In the genomic region with DNA sequence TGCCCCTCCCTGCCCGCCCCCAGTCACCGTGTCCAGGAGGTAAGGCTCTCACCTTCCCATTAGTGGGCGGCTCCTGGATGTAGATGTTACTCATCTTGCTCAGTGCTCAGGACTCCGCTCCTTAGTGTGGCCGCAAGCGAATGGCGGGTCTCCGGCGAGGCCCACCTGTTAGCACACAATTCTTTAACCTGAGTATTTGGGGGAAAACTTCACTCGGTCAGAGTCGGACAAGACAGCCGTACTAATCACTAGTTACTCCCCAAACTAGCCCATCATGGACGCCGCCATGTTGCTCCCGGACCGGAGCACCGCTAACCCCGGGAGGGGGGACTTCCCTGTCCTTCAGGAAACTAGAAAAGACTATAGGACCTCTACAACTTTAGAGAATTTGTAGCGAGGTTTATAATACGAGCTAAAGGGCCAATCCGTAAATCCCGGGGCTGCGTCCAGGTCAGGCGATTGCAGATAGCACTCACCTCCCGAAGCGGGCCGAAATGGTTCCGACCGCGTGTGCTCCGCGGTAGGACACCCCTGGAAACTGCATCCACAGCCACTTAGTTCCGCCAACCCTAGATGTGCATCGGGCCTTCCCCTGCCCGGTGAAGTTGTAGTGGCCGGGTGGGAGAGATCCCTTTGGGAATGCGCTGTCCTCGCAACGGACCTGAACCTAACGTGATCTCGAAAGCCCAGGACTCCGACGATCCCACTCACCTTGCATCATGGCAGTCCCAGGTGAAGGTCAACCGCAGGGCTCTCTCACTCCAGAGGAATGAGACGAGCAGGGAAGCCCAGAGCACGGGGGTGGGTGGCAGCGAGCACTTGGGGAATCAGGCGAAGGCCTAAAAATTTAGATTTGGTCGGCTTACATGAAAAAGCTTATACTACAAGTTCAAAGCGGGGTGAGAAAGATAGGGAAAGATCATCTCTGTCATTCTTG, we compare ENCODE assay signal across 8 mouse cellular contexts. TPM values are rescaled to one million over a fixed set of nuclear protein-coding genes. Genes with fewer than 3 reads are reported as not detected.
DNase-seq lines count a peak whose midpoint lies in the region; ATAC-seq and TF ChIP-seq lines count a peak whose summit lies in the region.

Cwc27 (minus strand) TSS at position 508 of the 937 bp plus-strand sequence.

- no peaks in the 10 kb centered on the region for H3K9me3 ChIP-seq in heart, embryonic 10.5 days
- H3K9me3 ChIP-seq in kidney, embryonic 15.5 days (replicated peaks) = no peaks in the 10 kb centered on the region

- no peaks in the 10 kb centered on the region for H3K4me1 ChIP-seq in bone marrow macrophage, adult 2 months (ENCODE audit: control insufficient read depth, insufficient read depth, low read length)
- H3K4me1 ChIP-seq in embryonic fibroblast, embryonic 13.5 days (ENCODE audit: control insufficient read depth, insufficient read depth, low read length) = no peaks in the 10 kb centered on the region
- H3K4me1 ChIP-seq in heart, embryonic 10.5 days = peaks cover 16% of the 10 kb centered on the region
- peaks cover 22% of the 10 kb centered on the region for H3K4me1 ChIP-seq in kidney, embryonic 15.5 days

- TF ChIP-seq CTCF in bone marrow macrophage, adult 2 months (IDR thresholded peaks at IDR 0.05; ENCODE audit: low read depth, low read length) = no peak
- TF ChIP-seq CTCF in embryonic fibroblast, embryonic 13.5 days (IDR thresholded peaks at IDR 0.05; ENCODE audit: borderline replicate concordance, insufficient read depth, low read length) = no peak

- peak; percentile 96 for ATAC-seq in kidney, embryonic 15.5 days (replicated peaks; ENCODE audit: low FRiP score)
- ATAC-seq in monocyte, adult 5-6 weeks (replicated peaks; ENCODE audit: insufficient number of reproducible peaks, low FRiP score, low TSS enrichment, poor library complexity, severe bottlenecking) = peak; percentile 92

- no peak for TF ChIP-seq POLR2A in bone marrow macrophage, adult 2 months (IDR thresholded peaks at IDR 0.05; ENCODE audit: borderline replicate concordance, low read depth, low read length)
- TF ChIP-seq POLR2A in embryonic fibroblast, embryonic 13.5 days (IDR thresholded peaks at IDR 0.05; ENCODE audit: low read depth, low read length) = peak; percentile 79

- peak within 1 kb of the TSS; percentile 83 for H3K27ac ChIP-seq in bone marrow macrophage, adult 2 months (ENCODE audit: insufficient read depth, low read depth, low read length)
- peak within 1 kb of the TSS; percentile 74 for H3K27ac ChIP-seq in embryonic fibroblast, embryonic 13.5 days (ENCODE audit: insufficient read depth, low read length)
- peak within 1 kb of the TSS; percentile 96 for H3K27ac ChIP-seq in heart, embryonic 10.5 days
- H3K27ac ChIP-seq in kidney, embryonic 15.5 days = peak within 1 kb of the TSS; percentile 86

- H3K36me3 ChIP-seq in heart, embryonic 10.5 days = no peaks in the 10 kb centered on the region
- peaks cover 11% of the 10 kb centered on the region for H3K36me3 ChIP-seq in kidney, embryonic 15.5 days

- peak within 1 kb of the TSS; percentile 70 for H3K4me2 ChIP-seq in kidney, embryonic 15.5 days

- DNase-seq in A20 (ENCODE audit: low read depth, low spot score) (peak; percentile 96), liver (peak; percentile 80)
- peak; percentile 93 for DNase-seq in heart, embryonic 10.5 days (ENCODE audit: low spot score)
- DNase-seq in spleen, postnatal 4 days (ENCODE audit: low spot score in 2 of 2) = peak; percentile 77 to 91

- H3K4me3 ChIP-seq in bone marrow macrophage, adult 2 months (ENCODE audit: insufficient read depth, low read length) = peak within 1 kb of the TSS; percentile 87
- peak within 1 kb of the TSS; percentile 85 for H3K4me3 ChIP-seq in embryonic fibroblast, embryonic 13.5 days (ENCODE audit: insufficient read depth, low read length)
- peak within 1 kb of the TSS; percentile 78 for H3K4me3 ChIP-seq in heart, embryonic 10.5 days
- H3K4me3 ChIP-seq in kidney, embryonic 15.5 days (replicated peaks) = peak within 1 kb of the TSS; percentile 77

- WGBS in heart, embryonic 10.5 days = under 1% methylated on average over 50 of the region's 50 CpGs
- WGBS in kidney, embryonic 15.5 days = under 1% methylated on average over 50 of the region's 50 CpGs

- no peaks in the 10 kb centered on the region for H3K27me3 ChIP-seq in heart, embryonic 10.5 days (ENCODE audit: insufficient read depth, poor library complexity, severe bottlenecking)
- no peaks in the 10 kb centered on the region for H3K27me3 ChIP-seq in kidney, embryonic 15.5 days

- H3K9ac ChIP-seq in kidney, embryonic 15.5 days = peak within 1 kb of the TSS; percentile 80

RNA-seq across cellular contexts. Expression of gene Cwc27, which starts in this region (rescaled TPM):
- polyA plus RNA-seq in bone marrow macrophage, adult 2 months (2012; ENCODE audit: insufficient read depth, insufficient read length, missing spikeins) = 15.6 and 15.9 TPM in 2 replicates
- polyA plus RNA-seq in embryonic fibroblast, embryonic 13.5 days (2011; ENCODE audit: insufficient read length, low read depth, missing spikeins) = 17.6 and 21.3 TPM in 2 replicates
- 21.4 and 29.7 TPM in 2 replicates for polyA plus RNA-seq in heart, embryonic 10.5 days (2016; fragmentation: Nextera tagmentation; extraction: Ambion mirVana)
- polyA plus RNA-seq in kidney, embryonic 15.5 days (2015; fragmentation: Nextera tagmentation; extraction: Ambion mirVana) = 29.6 and 31.7 TPM in 2 replicates
- 19.5 to 39.2 TPM (median 33.1 TPM) in 3 replicates for total RNA-seq in monocyte, adult 5-6 weeks (2017)

Comparison
In these comparisons a context has a peak if more than half of its experiments do, and no peak if none do; other contexts are left out.
1. Peak in every context shown above with its lines: DNase-seq, ATAC-seq, H3K4me3 ChIP-seq and H3K27ac ChIP-seq.